Mouse (Mus musculus): ENCODE measurements around the gene Gm3448. TPM values are rescaled to one million over a fixed set of nuclear protein-coding genes. Genes with fewer than 3 reads are reported as not detected.
A peak's percentile ranks its signal among the peaks of the same experiment; 100 is the strongest.
"Not testable (repeated sequence)": the region's sequence is repeated elsewhere in the genome, so short reads cannot be mapped to it uniquely, and the experiment has no call there.

Gene Gm3448
- polyA plus RNA-seq, 1 experiment = 0.78 TPM

- DNase-seq (ENCODE audit: low read depth in 1 of 2, low spot score in 2 of 2); H3K4me1 ChIP-seq (ENCODE audit: control insufficient read depth, insufficient read depth, insufficient read length); H3K36me3 ChIP-seq (ENCODE audit: control insufficient read depth, insufficient read depth, low read length); H3K27ac ChIP-seq (ENCODE audit: insufficient read depth, low read length); H3K27me3 ChIP-seq (ENCODE audit: control insufficient read depth, insufficient read depth, low read length); H3K4me3 ChIP-seq (ENCODE audit: extremely low read depth, insufficient read depth, insufficient read length): not testable (repeated sequence)
- no CpG with 5 or more reads among the region's 98 CpGs for WGBS
Observed at GRCm38 (mm10) chr17:14992522-14993138, 48.7 kb downstream of the Gm3448 start.

- WGBS = 90% methylated on average over 4 of the region's 5 CpGs
- H3K4me1 ChIP-seq (ENCODE audit: control insufficient read depth, insufficient read depth, insufficient read length); H3K27me3 ChIP-seq (ENCODE audit: control insufficient read depth, insufficient read depth, low read length); DNase-seq (ENCODE audit: low read depth in 1 of 2, low spot score in 2 of 2); H3K27ac ChIP-seq (ENCODE audit: insufficient read depth, low read length); H3K4me3 ChIP-seq (ENCODE audit: extremely low read depth, insufficient read depth, insufficient read length); H3K36me3 ChIP-seq (ENCODE audit: control insufficient read depth, insufficient read depth, low read length): not testable (repeated sequence)
Observed at GRCm38 (mm10) chr17:14990116-14990702, 51.1 kb downstream of the Gm3448 start.

GRCm38 (mm10) chr17:14978362-14979038 lies 62.8 kb downstream of the Gm3448 start, which contains the start of the genes 9030025P20Rik and Gm3417:
Gene 9030025P20Rik, plus strand, starts transcription at chr17:14978468.
Gene Gm3417, minus strand, starts transcription at chr17:14978790.
- not testable (repeated sequence) for DNase-seq (ENCODE audit: low read depth in 1 of 2, low spot score in 2 of 2); H3K27me3 ChIP-seq (ENCODE audit: control insufficient read depth, insufficient read depth, low read length); H3K4me3 ChIP-seq (ENCODE audit: extremely low read depth, insufficient read depth, insufficient read length); H3K27ac ChIP-seq (ENCODE audit: insufficient read depth, low read length); H3K36me3 ChIP-seq (ENCODE audit: control insufficient read depth, insufficient read depth, low read length); H3K4me1 ChIP-seq (ENCODE audit: control insufficient read depth, insufficient read depth, insufficient read length)
- WGBS = no CpG with 5 or more reads among the region's 60 CpGs

GRCm38 (mm10) chr17:14977718-14978361 lies 63.5 kb downstream of the Gm3448 start:
- not testable (repeated sequence) for H3K4me3 ChIP-seq (ENCODE audit: extremely low read depth, insufficient read depth, insufficient read length); H3K4me1 ChIP-seq (ENCODE audit: control insufficient read depth, insufficient read depth, insufficient read length); H3K36me3 ChIP-seq (ENCODE audit: control insufficient read depth, insufficient read depth, low read length); H3K27me3 ChIP-seq (ENCODE audit: control insufficient read depth, insufficient read depth, low read length); DNase-seq (ENCODE audit: low read depth in 1 of 2, low spot score in 2 of 2); H3K27ac ChIP-seq (ENCODE audit: insufficient read depth, low read length)
- 1% methylated on average over 4 of the region's 7 CpGs for WGBS

GRCm38 (mm10) chr17:14968373-14968913 lies 72.9 kb downstream of the Gm3448 start:
- H3K27ac ChIP-seq (ENCODE audit: insufficient read depth, low read length); H3K36me3 ChIP-seq (ENCODE audit: control insufficient read depth, insufficient read depth, low read length); H3K27me3 ChIP-seq (ENCODE audit: control insufficient read depth, insufficient read depth, low read length); H3K4me1 ChIP-seq (ENCODE audit: control insufficient read depth, insufficient read depth, insufficient read length); H3K4me3 ChIP-seq (ENCODE audit: extremely low read depth, insufficient read depth, insufficient read length); DNase-seq (ENCODE audit: low read depth in 1 of 2, low spot score in 2 of 2): not testable (repeated sequence)
- no CpG with 5 or more reads among the region's 6 CpGs for WGBS

- H3K27ac ChIP-seq (ENCODE audit: insufficient read depth, low read length); H3K27me3 ChIP-seq (ENCODE audit: control insufficient read depth, insufficient read depth, low read length); H3K4me1 ChIP-seq (ENCODE audit: control insufficient read depth, insufficient read depth, insufficient read length); H3K36me3 ChIP-seq (ENCODE audit: control insufficient read depth, insufficient read depth, low read length); DNase-seq (ENCODE audit: low read depth in 1 of 2, low spot score in 2 of 2); H3K4me3 ChIP-seq (ENCODE audit: extremely low read depth, insufficient read depth, insufficient read length): not testable (repeated sequence)
- no CpG with 5 or more reads among the region's 44 CpGs for WGBS
Observed at GRCm38 (mm10) chr17:14961557-14962154, 79.7 kb downstream of the Gm3448 start.

- DNase-seq (ENCODE audit: low read depth in 1 of 2, low spot score in 2 of 2) = peak in 1 of 2 experiments; percentile 27
- H3K36me3 ChIP-seq (ENCODE audit: control insufficient read depth, insufficient read depth, low read length); H3K27me3 ChIP-seq (ENCODE audit: control insufficient read depth, insufficient read depth, low read length); H3K4me1 ChIP-seq (ENCODE audit: control insufficient read depth, insufficient read depth, insufficient read length); H3K27ac ChIP-seq (ENCODE audit: insufficient read depth, low read length): not testable (repeated sequence)
- 3% methylated on average over 52 of the region's 100 CpGs for WGBS
- peak within 1 kb of the TSS; percentile 63 for H3K4me3 ChIP-seq (ENCODE audit: extremely low read depth, insufficient read depth, insufficient read length)
Observed at GRCm38 (mm10) chr17:14960951-14961556, 80.3 kb downstream of the Gm3448 start, which contains the start of gene Phf10. Gene Phf10, minus strand, starts transcription at chr17:14961273.

All from spleen, adult 2 months (tissue).